ENCODE assay signal across 24 mouse cellular contexts in genomic region chr5:134553951-134554546, GRCm38 (mm10). TPM values are rescaled to one million over a fixed set of nuclear protein-coding genes. Genes with fewer than 3 reads are reported as not detected.
DNase-seq lines count a peak whose midpoint lies in the region; TF ChIP-seq lines count a peak whose summit lies in the region.
"Had no signal": no experiment of that assay in that cellular context is flagged by ENCODE, and none has a peak within 500 bp of the region (broad histone marks: within the 10 kb centered on the region; RNA-seq: fewer than 3 reads in every experiment).

No protein-coding gene starts in this region.

- no peaks in the 10 kb centered on the region for H3K27me3 ChIP-seq in kidney, adult 2 months (replicated peaks; ENCODE audit: control insufficient read depth, insufficient read depth, low read length)
- H3K27me3 ChIP-seq: heart, embryonic 15.5 days; intestine, embryonic 15.5 days; limb, embryonic 15.5 days; neural tube, embryonic 13.5 days; stomach, embryonic 15.5 days had no signal

- H3K4me3 ChIP-seq in kidney, adult 2 months (ENCODE audit: insufficient read depth, low read depth, low read length) = no peak overlapping the region
- H3K4me3 ChIP-seq in gastrocnemius, adult 2 months = no peak overlapping the region
- H3K4me3 ChIP-seq: forebrain, embryonic 10.5 days; heart, embryonic 15.5 days; intestine, embryonic 15.5 days; left cerebral cortex, adult 2 months; limb, embryonic 15.5 days; myocyte; neural tube, embryonic 13.5 days; stomach, embryonic 15.5 days had no signal

- no peaks in the 10 kb centered on the region for H3K36me3 ChIP-seq in kidney, adult 2 months (ENCODE audit: control insufficient read depth, insufficient read depth, low read length)
- H3K36me3 ChIP-seq: heart, embryonic 15.5 days; intestine, embryonic 15.5 days; limb, embryonic 15.5 days; neural tube, embryonic 13.5 days; stomach, embryonic 15.5 days had no signal

- no peak for TF ChIP-seq CTCF in kidney, adult 2 months (conservative IDR thresholded peaks at IDR 0.05; ENCODE audit: insufficient read depth, insufficient read length, low read depth, low read length)
- TF ChIP-seq CTCF in gastrocnemius, adult 2 months (IDR thresholded peaks at IDR 0.05) = no peak

- peak; percentile 65 for DNase-seq in kidney, adult 2 months
- DNase-seq in kidney, postnatal 10 days = no peak
- DNase-seq in 3T3-L1 (ENCODE audit: low read depth, low spot score) = peak; percentile 47
- peak; percentile 47 for DNase-seq in adipocyte (ENCODE audit: low spot score)
- DNase-seq in adrenal gland, postnatal 25 days = peak; percentile 52
- no peak for DNase-seq in gastrocnemius, adult 2 months
- no peak for DNase-seq in frontal cortex, adult 2 months (ENCODE audit: extremely low spot score in 1 of 2, low spot score in 1 of 2)
- no peak for DNase-seq in gastrocnemius, postnatal 10 days
- DNase-seq: cerebellum, adult 2 months; lung, postnatal 4 days; thymus, postnatal 25 days had no signal

- TF ChIP-seq POLR2A in kidney, adult 2 months (IDR thresholded peaks at IDR 0.05; ENCODE audit: low read depth, low read length) = no peak

- H3K27ac ChIP-seq in kidney, adult 2 months (ENCODE audit: insufficient read depth, low read depth, low read length) = no peak overlapping the region
- H3K27ac ChIP-seq in gastrocnemius, adult 2 months = no peak overlapping the region
- H3K27ac ChIP-seq: forebrain, embryonic 10.5 days; heart, embryonic 15.5 days; intestine, embryonic 15.5 days; left cerebral cortex, adult 2 months; neural tube, embryonic 13.5 days; stomach, embryonic 15.5 days had no signal

- 55% methylated on average over 5 of the region's 5 CpGs for WGBS in kidney, adult 2 months

- intact Hi-C loops in gastrocnemius, adult 2 months (cut with DNase I) = no loop called here

- peaks cover 26% of the 10 kb centered on the region for H3K4me1 ChIP-seq in kidney, adult 2 months (ENCODE audit: control insufficient read depth, insufficient read depth, low read length)

RNA-seq across cellular contexts. Expression of gene Clip2, which starts 1.8 kb away (rescaled TPM):
- polyA plus RNA-seq in kidney, adult 2 months (2012; rRNA removed) = 22.4 and 25.2 TPM in 2 replicates
- 13.9 and 17.8 TPM in 2 replicates for total RNA-seq in adrenal gland, postnatal 25 days (2021)
- total RNA-seq in gastrocnemius, adult 2 months (2021) = 1 to 10 TPM; 3.0 to 4.2 TPM
- polyA plus RNA-seq in frontal cortex, adult 2 months (2012; rRNA removed) = 72.4 and 72.6 TPM in 2 replicates
- total RNA-seq in gastrocnemius, postnatal 10 days (2021) = 10 to 100 TPM; 10.1 to 12.8 TPM

RNA-seq across cellular contexts. Expression of gene Syna, which starts 5.9 kb away (rescaled TPM):
- 0.34 and 0.48 TPM in 2 replicates for polyA plus RNA-seq in kidney, adult 2 months (2012; rRNA removed)
- not detected in 2 replicates for total RNA-seq in adrenal gland, postnatal 25 days (2021)
- not detected for total RNA-seq in gastrocnemius, adult 2 months (2021)
- 0.38 and 0.40 TPM in 2 replicates for polyA plus RNA-seq in frontal cortex, adult 2 months (2012; rRNA removed)
- total RNA-seq in gastrocnemius, postnatal 10 days (2021) = under 1 TPM; 0.14 to 0.16 TPM
- total RNA-seq: common myeloid progenitor, adult 5-6 weeks; hematopoietic stem cell, adult 5-6 weeks; megakaryocyte-erythroid progenitor cell, adult 5-6 weeks had no signal
- polyA plus RNA-seq: embryonic facial prominence, embryonic 11.5 days; forebrain, embryonic 10.5 days; liver, embryonic 16.5 days had no signal

RNA-seq across cellular contexts. Expression of gene Rfc2, which starts 27.1 kb away (rescaled TPM):
- polyA plus RNA-seq in kidney, adult 2 months (2012; rRNA removed) = 65.5 and 76.4 TPM in 2 replicates
- total RNA-seq in adrenal gland, postnatal 25 days (2021) = 46.6 and 60.4 TPM in 2 replicates
- total RNA-seq in gastrocnemius, adult 2 months (2021) = 10 to 100 TPM; 18.3 to 19.8 TPM
- polyA plus RNA-seq in frontal cortex, adult 2 months (2012; rRNA removed) = 124 and 130 TPM in 2 replicates
- 10 to 100 TPM; 18.8 to 25.7 TPM for total RNA-seq in gastrocnemius, postnatal 10 days (2021)

Comparison
In these comparisons a context has a peak if more than half of its experiments do, and no peak if none do; other contexts are left out.
1. DNase-seq: peak in kidney, adult 2 months (single experiment), 3T3-L1 (single experiment), adipocyte (single experiment) and adrenal gland, postnatal 25 days (single experiment); none in kidney, postnatal 10 days (single experiment), gastrocnemius, adult 2 months (single experiment), frontal cortex, adult 2 months (0 of 2) and gastrocnemius, postnatal 10 days (single experiment).